Mouse (Mus musculus) left cerebral cortex, adult 6 months (tissue): Measurements from ENCODE around the gene Rab40b. TPM values are rescaled to one million over a fixed set of nuclear protein-coding genes. Genes with fewer than 3 reads are reported as not detected.

ENCODE experiments used
- long read RNA-seq, 2 experiments: library from polyadenylated mRNA; unstranded; transcript quantifications; one replicate each; pipeline ENCODE4 v2.0.0; 2019 to 2020
- polyA plus RNA-seq: library from polyadenylated mRNA; unstranded; fragments of <200 nt; fragmentation: Nextera tagmentation; gene quantifications from 2 replicates; pipeline ENCODE4 v1.2.3, GENCODE M21; 2021

Rab40b gene
- 57.1 and 63.1 TPM in 2 replicates for polyA plus RNA-seq
- long read RNA-seq, experiment 1, transcript Rab40b-201 (6 exons, 1,861 nt), result major isoform, 273 of 297 reads
- long read RNA-seq, experiment 1, partial matches to known transcripts, result 8 of 297 reads
- long read RNA-seq, experiment 1, other reads (novel, unspliced or antisense), result 16 of 297 reads
- long read RNA-seq, experiment 2, transcript Rab40b-201 (6 exons, 1,861 nt), result major isoform, 61 of 82 reads
- long read RNA-seq, experiment 2, partial matches to known transcripts, result 6 of 82 reads
- long read RNA-seq, experiment 2, other reads (novel, unspliced or antisense), result 15 of 82 reads

GRCm38 (mm10) chr11:121387750-121388553 lies at the start of gene Rab40b:
Rab40b (minus strand) TSS chr11:121388251.

GRCm38 (mm10) chr11:121434156-121435155 lies 46.4 kb upstream of the Rab40b start, which contains the start of gene Fn3k:
Fn3k (plus strand) TSS chr11:121434913.

GRCm38 (mm10) chr11:121420830-121421552 lies 32.9 kb upstream of the Rab40b start, which contains the start of gene Fn3krp:
Fn3krp (plus strand) TSS chr11:121421401.

GRCm38 (mm10) chr11:121354091-121354707 lies 33.9 kb downstream of the Rab40b start, which contains the start of gene Wdr45b:
Wdr45b (minus strand) TSS chr11:121354445.

Other genes starting within 250 kb of the Rab40b start
- gene Tex19.1, start 242.1 kb downstream of the Rab40b start, polyA plus RNA-seq, result not detected in 2 replicates
- gene Uts2r, start 228.0 kb downstream of the Rab40b start, polyA plus RNA-seq, result 0.20 and 0.34 TPM in 2 replicates
- gene Hexdc, start 183.8 kb downstream of the Rab40b start, polyA plus RNA-seq, result 7.3 and 8.3 TPM in 2 replicates
- gene Ogfod3, start 183.5 kb downstream of the Rab40b start, polyA plus RNA-seq, result 20.1 and 20.6 TPM in 2 replicates
- 12.1 and 16.7 TPM in 2 replicates for gene Cybc1, start 158.9 kb downstream of the Rab40b start, polyA plus RNA-seq
- 14.5 and 22.4 TPM in 2 replicates for gene Narf, start 151.0 kb downstream of the Rab40b start, polyA plus RNA-seq
- 5.5 and 10.0 TPM in 2 replicates for gene Foxk2, start 128.3 kb downstream of the Rab40b start, polyA plus RNA-seq
- gene Wdr45b, start 33.8 kb downstream of the Rab40b start, polyA plus RNA-seq, result 63.9 and 88.2 TPM in 2 replicates
- gene Fn3krp, start 33.1 kb upstream of the Rab40b start, polyA plus RNA-seq, result 38.8 and 43.0 TPM in 2 replicates
- 68.2 and 68.5 TPM in 2 replicates for gene Fn3k, start 46.7 kb upstream of the Rab40b start, polyA plus RNA-seq
- gene Tbcd, start 63.7 kb upstream of the Rab40b start, polyA plus RNA-seq, result 10.4 and 12.6 TPM in 2 replicates
- gene Zfp750, start 131.1 kb upstream of the Rab40b start, polyA plus RNA-seq, result not detected in 2 replicates